12 mouse cellular contexts compared by ENCODE assay signal in the genomic region with DNA sequence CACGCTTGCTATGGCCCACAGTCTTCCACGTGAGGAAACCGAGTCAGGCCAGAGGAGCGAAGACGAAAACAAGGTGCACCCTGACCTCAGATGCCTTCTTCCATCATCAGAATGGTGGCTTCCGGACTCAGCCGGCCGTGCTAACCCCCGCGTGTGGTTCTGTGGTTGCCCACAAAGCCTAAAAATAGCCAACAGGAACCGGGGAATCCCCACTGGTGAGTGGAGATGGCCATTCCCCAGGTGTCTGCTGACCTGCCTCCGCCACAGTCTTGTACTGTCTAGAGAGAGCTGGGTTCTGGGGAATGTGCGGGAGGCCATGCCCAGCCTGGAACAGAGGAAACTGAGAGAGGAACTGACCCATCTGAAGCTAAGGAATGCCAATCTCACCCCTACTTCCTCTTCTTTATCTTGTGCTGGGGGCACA. TPM values are rescaled to one million over a fixed set of nuclear protein-coding genes. Genes with fewer than 3 reads are reported as not detected.
DNase-seq lines count a peak whose midpoint lies in the region; ATAC-seq and TF ChIP-seq lines count a peak whose summit lies in the region.
"Had no signal": no experiment of that assay in that cellular context is flagged by ENCODE, and none has a peak within 500 bp of the region (broad histone marks: within the 10 kb centered on the region; RNA-seq: fewer than 3 reads in every experiment).

No protein-coding gene starts in this region.

- H3K27ac ChIP-seq in forebrain, postnatal 0 days (ENCODE audit: low read depth, low read length): no peak overlapping the region
- H3K27ac ChIP-seq: embryonic facial prominence, embryonic 13.5 days; left cerebral cortex, adult 2 months had no signal

- ATAC-seq in activated CD4-positive, CD25-positive, alpha-beta regulatory T cell, adult 4 months: peak; percentile 53
- ATAC-seq in megakaryocyte-erythroid progenitor cell, adult 5-6 weeks (replicated peaks; ENCODE audit: low FRiP score, low TSS enrichment, poor library complexity, severe bottlenecking): 0 out of 2 replicates have a peak, but pooled peaks have one; percentile 10
- no peak for ATAC-seq in forebrain, postnatal 0 days

- H3K9ac ChIP-seq in forebrain, postnatal 0 days: no peak overlapping the region
- H3K9ac ChIP-seq: embryonic facial prominence, embryonic 13.5 days; lung, embryonic 14.5 days had no signal

- 94% methylated on average over 13 of the region's 13 CpGs for WGBS in forebrain, postnatal 0 days

- no peak for TF ChIP-seq CTCF in forebrain, postnatal 0 days (IDR thresholded peaks at IDR 0.05; ENCODE audit: low read depth)

- H3K4me2 ChIP-seq in forebrain, postnatal 0 days (ENCODE audit: low read depth): no peak overlapping the region
- H3K4me2 ChIP-seq: embryonic facial prominence, embryonic 13.5 days; lung, embryonic 14.5 days had no signal

- no peaks in the 10 kb centered on the region for H3K27me3 ChIP-seq in forebrain, postnatal 0 days (ENCODE audit: insufficient read depth, low read length)
- H3K27me3 ChIP-seq: embryonic facial prominence, embryonic 13.5 days had no signal

- no peaks in the 10 kb centered on the region for H3K36me3 ChIP-seq in forebrain, postnatal 0 days (ENCODE audit: insufficient read depth)
- H3K36me3 ChIP-seq: embryonic facial prominence, embryonic 13.5 days had no signal

- H3K9me3 ChIP-seq in forebrain, postnatal 0 days (ENCODE audit: low read length): no peaks in the 10 kb centered on the region
- H3K9me3 ChIP-seq: embryonic facial prominence, embryonic 13.5 days had no signal

- peak; percentile 41 to 47 for DNase-seq in heart, adult 18-20 months
- DNase-seq in heart, postnatal 36 days: no peak
- peak; percentile 36 to 63 for DNase-seq in thymus, adult 18-20 months
- DNase-seq in forebrain, postnatal 0 days: no peak
- no peak for DNase-seq in adrenal gland, adult (ENCODE audit: inconsistent age in 2 of 2, low spot score in 1 of 2)
- no peak for DNase-seq in ovary, postnatal 10 days (ENCODE audit: low spot score)
- DNase-seq: cerebellum, adult 18-20 months; lung, embryonic 14.5 days had no signal

- intact Hi-C loops in heart, postnatal 36 days (cut with DNase I): no loop called here

- H3K4me3 ChIP-seq in forebrain, postnatal 0 days (ENCODE audit: low read depth, low read length): no peak overlapping the region
- H3K4me3 ChIP-seq: embryonic facial prominence, embryonic 13.5 days; left cerebral cortex, adult 2 months had no signal

- no peaks in the 10 kb centered on the region for H3K4me1 ChIP-seq in forebrain, postnatal 0 days (ENCODE audit: insufficient read depth)

RNA-seq across cellular contexts. Expression of gene Lrrc32, which starts 45.4 kb away (rescaled TPM):
- 1 to 10 TPM; 7.5 to 8.0 TPM for total RNA-seq in heart, adult 18-20 months (2021)
- 10 to 100 TPM; 14.6 to 15.8 TPM for total RNA-seq in heart, postnatal 36 days (2021)
- polyA plus RNA-seq in activated CD4-positive, CD25-positive, alpha-beta regulatory T cell, adult 4 months (2017; shearing (Covaris generic)): 10 to 100 TPM; 57.2 to 89.2 TPM
- not detected in 2 replicates for total RNA-seq in megakaryocyte-erythroid progenitor cell, adult 5-6 weeks (2014; fragmentation: Nextera tagmentation)
- total RNA-seq in megakaryocyte-erythroid progenitor cell, adult 5-6 weeks (2017): not detected in 2 replicates
- total RNA-seq in forebrain, postnatal 0 days (2014; rRNA removed): 3.3 and 6.0 TPM in 2 replicates
- 3.4 and 4.2 TPM in 2 replicates for polyA plus RNA-seq in forebrain, postnatal 0 days (2015; fragmentation: Nextera tagmentation; extraction: Ambion mirVana)

Comparison
In these comparisons a context has a peak if more than half of its experiments do, and no peak if none do; other contexts are left out.
1. DNase-seq: peak in heart, adult 18-20 months (2 of 2) and thymus, adult 18-20 months (2 of 2); none in heart, postnatal 36 days (0 of 2), forebrain, postnatal 0 days (single experiment), adrenal gland, adult (0 of 2) and ovary, postnatal 10 days (single experiment).